9 mouse cellular contexts compared by ENCODE assay signal in the genomic region with DNA sequence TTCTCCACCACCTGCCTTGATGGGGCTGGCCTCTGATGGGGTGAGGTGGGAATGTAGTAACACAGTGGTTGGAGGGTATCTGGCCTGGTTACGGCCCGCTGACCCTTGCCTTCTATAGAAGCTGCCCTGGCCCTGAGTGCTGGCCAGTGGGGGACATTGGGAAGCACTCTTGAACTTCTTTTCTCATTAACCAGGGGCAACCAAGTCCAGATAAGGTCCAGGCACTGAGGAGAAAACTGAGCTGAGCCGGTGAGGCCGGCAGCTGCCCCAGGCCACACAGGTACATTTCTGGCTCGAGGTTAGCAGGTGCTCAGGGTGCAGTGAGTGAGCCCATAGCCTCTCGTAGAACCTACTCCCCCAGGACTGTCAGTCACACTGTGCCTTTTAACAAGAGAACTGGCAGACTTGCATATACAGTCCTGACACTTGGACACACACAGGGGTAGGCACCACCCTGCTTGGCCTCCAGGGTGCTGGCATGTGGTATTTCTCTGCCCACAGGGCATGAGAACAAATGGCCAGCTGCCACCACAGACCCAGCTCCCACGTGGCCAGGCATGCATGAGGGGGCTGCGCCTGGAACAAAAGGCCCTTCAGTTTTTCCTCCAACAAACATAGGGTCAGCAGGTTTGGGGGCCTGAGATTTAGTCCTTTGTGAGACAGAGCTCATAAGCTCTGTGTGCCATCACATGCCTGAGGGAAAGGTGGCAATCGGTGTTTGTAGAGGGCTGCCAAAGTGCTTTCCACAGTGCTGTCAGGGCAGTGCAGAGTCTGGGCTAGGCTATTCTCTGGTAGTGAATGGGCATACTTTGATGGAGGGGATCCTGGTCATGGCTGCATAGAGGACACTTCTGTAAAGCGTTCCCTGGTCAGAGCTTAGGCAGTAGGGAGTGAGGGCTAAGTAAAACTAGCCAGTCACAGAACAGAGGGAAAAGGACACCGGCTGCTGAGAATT. TPM values are rescaled to one million over a fixed set of nuclear protein-coding genes. Genes with fewer than 3 reads are reported as not detected.
A peak's percentile ranks its signal among the peaks of the same experiment; 100 is the strongest.
DNase-seq lines count a peak whose midpoint lies in the region; ATAC-seq lines count a peak whose summit lies in the region.
"Had no signal": no experiment of that assay in that cellular context is flagged by ENCODE, and none has a peak within 500 bp of the region (broad histone marks: within the 10 kb centered on the region; RNA-seq: fewer than 3 reads in every experiment).

No protein-coding gene starts in this region.

- WGBS in midbrain, embryonic 11.5 days: 81% methylated on average over 11 of the region's 11 CpGs
- WGBS in midbrain, embryonic 10.5 days: 83% methylated on average over 11 of the region's 11 CpGs
- WGBS in hindbrain, embryonic 12.5 days: 65% methylated on average over 11 of the region's 11 CpGs
- WGBS in limb, embryonic 10.5 days: 84% methylated on average over 11 of the region's 11 CpGs

- no peaks in the 10 kb centered on the region for H3K36me3 ChIP-seq in midbrain, embryonic 11.5 days (ENCODE audit: control insufficient read depth, insufficient read depth, low read length)
- peaks cover 8% of the 10 kb centered on the region; the same call in 1 of the 2 replicates for H3K36me3 ChIP-seq in midbrain, embryonic 10.5 days
- 0 out of 2 replicates have a peak, but pooled peaks cover 1% of the 10 kb centered on the region for H3K36me3 ChIP-seq in hindbrain, embryonic 12.5 days
- peaks cover 11% of the 10 kb centered on the region; the same call in 1 of the 2 replicates for H3K36me3 ChIP-seq in limb, embryonic 10.5 days
- H3K36me3 ChIP-seq: heart, embryonic 15.5 days had no signal

- no peaks in the 10 kb centered on the region for H3K9me3 ChIP-seq in midbrain, embryonic 11.5 days (ENCODE audit: control insufficient read depth, low read length)
- H3K9me3 ChIP-seq in midbrain, embryonic 10.5 days (replicated peaks): no peaks in the 10 kb centered on the region
- no peaks in the 10 kb centered on the region for H3K9me3 ChIP-seq in hindbrain, embryonic 12.5 days (replicated peaks)
- no peaks in the 10 kb centered on the region for H3K9me3 ChIP-seq in limb, embryonic 10.5 days (replicated peaks)
- H3K9me3 ChIP-seq: heart, embryonic 15.5 days had no signal

- no peak overlapping the region for H3K4me2 ChIP-seq in midbrain, embryonic 11.5 days
- no peak overlapping the region; the same call in 1 of the 2 replicates for H3K4me2 ChIP-seq in hindbrain, embryonic 12.5 days (replicated peaks)
- H3K4me2 ChIP-seq: heart, embryonic 15.5 days had no signal

- H3K4me3 ChIP-seq in midbrain, embryonic 11.5 days (ENCODE audit: low read depth, low read length): no peak overlapping the region
- H3K4me3 ChIP-seq in midbrain, embryonic 10.5 days: no peak overlapping the region
- no peak overlapping the region for H3K4me3 ChIP-seq in hindbrain, embryonic 12.5 days
- H3K4me3 ChIP-seq in limb, embryonic 10.5 days: no peak overlapping the region
- H3K4me3 ChIP-seq: heart, embryonic 15.5 days had no signal

- no peak overlapping the region; the same call in 1 of the 2 replicates for H3K27ac ChIP-seq in midbrain, embryonic 11.5 days (ENCODE audit: low read depth, low read length)
- H3K27ac ChIP-seq in midbrain, embryonic 10.5 days (replicated peaks): no peak overlapping the region; the same call in 1 of the 2 replicates
- H3K27ac ChIP-seq in hindbrain, embryonic 12.5 days: peak overlapping the region; percentile 55
- no peak overlapping the region for H3K27ac ChIP-seq in limb, embryonic 10.5 days
- H3K27ac ChIP-seq: heart, embryonic 15.5 days had no signal

- peak; percentile 23 for DNase-seq in adrenal gland, adult 2 months
- DNase-seq in adrenal gland, postnatal 14 days: no peak
- no peak for DNase-seq in midbrain, embryonic 11.5 days (ENCODE audit: low spot score, missing footprints)
- DNase-seq in midbrain, embryonic 10.5 days (ENCODE audit: low spot score): no peak
- DNase-seq in layer of hippocampus, postnatal 10 days (ENCODE audit: low spot score in 2 of 2): peak; percentile 45 to 57
- no peak for DNase-seq in limb, embryonic 10.5 days (ENCODE audit: low spot score)
- DNase-seq in frontal cortex, postnatal 25 days (ENCODE audit: low spot score in 2 of 2): no peak

- 0 out of 2 replicates have a peak overlapping the region, but pooled peaks have one; percentile 5 for H3K9ac ChIP-seq in midbrain, embryonic 11.5 days (ENCODE audit: low read length)
- 0 out of 2 replicates have a peak overlapping the region, but pooled peaks have one; percentile 4 for H3K9ac ChIP-seq in hindbrain, embryonic 12.5 days
- H3K9ac ChIP-seq: heart, embryonic 15.5 days had no signal

- no peaks in the 10 kb centered on the region for H3K27me3 ChIP-seq in midbrain, embryonic 11.5 days (ENCODE audit: control insufficient read depth, insufficient read depth, low read length)
- H3K27me3 ChIP-seq in midbrain, embryonic 10.5 days (ENCODE audit: low read depth, poor library complexity, severe bottlenecking): no peaks in the 10 kb centered on the region
- no peaks in the 10 kb centered on the region for H3K27me3 ChIP-seq in hindbrain, embryonic 12.5 days
- no peaks in the 10 kb centered on the region for H3K27me3 ChIP-seq in limb, embryonic 10.5 days (ENCODE audit: low read depth, poor library complexity, severe bottlenecking)
- H3K27me3 ChIP-seq: heart, embryonic 15.5 days had no signal

- peaks cover 17% of the 10 kb centered on the region for H3K4me1 ChIP-seq in midbrain, embryonic 11.5 days (ENCODE audit: control insufficient read depth, insufficient read depth, low read length)
- peaks cover 41% of the 10 kb centered on the region for H3K4me1 ChIP-seq in midbrain, embryonic 10.5 days
- H3K4me1 ChIP-seq in hindbrain, embryonic 12.5 days: peaks cover 35% of the 10 kb centered on the region
- H3K4me1 ChIP-seq in limb, embryonic 10.5 days: 0 out of 2 replicates have a peak, but pooled peaks cover 3% of the 10 kb centered on the region

- ATAC-seq in midbrain, embryonic 11.5 days (ENCODE audit: low FRiP score): no peak; the same call in 1 of the 2 replicates
- ATAC-seq in hindbrain, embryonic 12.5 days (ENCODE audit: low FRiP score): peak; percentile 56

RNA-seq across cellular contexts. Expression of gene Pacs2, which starts 18.3 kb away (rescaled TPM):
- total RNA-seq in adrenal gland, adult 2 months (2021): 10 to 100 TPM; 38.7 to 42.1 TPM
- polyA plus RNA-seq in adrenal gland, adult 2 months (2012; rRNA removed): 51.9 and 66.9 TPM in 2 replicates
- total RNA-seq in adrenal gland, postnatal 14 days (2021): 30.0 and 31.1 TPM in 2 replicates
- polyA plus RNA-seq in midbrain, embryonic 11.5 days (2014; fragmentation: Nextera tagmentation; extraction: Ambion mirVana): 17.3 and 17.5 TPM in 2 replicates
- polyA plus RNA-seq in midbrain, embryonic 10.5 days (2016; fragmentation: Nextera tagmentation; extraction: Ambion mirVana): 17.7 and 22.0 TPM in 2 replicates
- polyA plus RNA-seq in hindbrain, embryonic 12.5 days (2016; fragmentation: Nextera tagmentation; extraction: Ambion mirVana): 29.2 and 29.4 TPM in 2 replicates
- 100 to 1,000 TPM; 129 to 132 TPM for total RNA-seq in layer of hippocampus, postnatal 10 days (2021)
- 11.7 and 11.8 TPM in 2 replicates for polyA plus RNA-seq in limb, embryonic 10.5 days (2016; fragmentation: Nextera tagmentation; extraction: Ambion mirVana)

RNA-seq across cellular contexts. Expression of gene Brf1, which starts 32.1 kb away (rescaled TPM):
- 10 to 100 TPM; 41.9 to 46.8 TPM for total RNA-seq in adrenal gland, adult 2 months (2021)
- 70.6 and 71.2 TPM in 2 replicates for polyA plus RNA-seq in adrenal gland, adult 2 months (2012; rRNA removed)
- 46.3 and 57.7 TPM in 2 replicates for total RNA-seq in adrenal gland, postnatal 14 days (2021)
- polyA plus RNA-seq in midbrain, embryonic 11.5 days (2014; fragmentation: Nextera tagmentation; extraction: Ambion mirVana): 51.9 and 53.0 TPM in 2 replicates
- polyA plus RNA-seq in midbrain, embryonic 10.5 days (2016; fragmentation: Nextera tagmentation; extraction: Ambion mirVana): 51.6 and 58.2 TPM in 2 replicates
- polyA plus RNA-seq in hindbrain, embryonic 12.5 days (2016; fragmentation: Nextera tagmentation; extraction: Ambion mirVana): 72.4 and 75.5 TPM in 2 replicates
- 10 to 100 TPM; 55.7 to 66.6 TPM for total RNA-seq in layer of hippocampus, postnatal 10 days (2021)
- 53.5 and 65.9 TPM in 2 replicates for polyA plus RNA-seq in limb, embryonic 10.5 days (2016; fragmentation: Nextera tagmentation; extraction: Ambion mirVana)

RNA-seq across cellular contexts. Expression of gene Tex22, which starts 41.7 kb away (rescaled TPM):
- total RNA-seq in adrenal gland, adult 2 months (2021): under 1 TPM; 0.28 to 0.43 TPM
- 0.35 and 0.90 TPM in 2 replicates for polyA plus RNA-seq in adrenal gland, adult 2 months (2012; rRNA removed)
- total RNA-seq in adrenal gland, postnatal 14 days (2021): 0.37 and 0.49 TPM in 2 replicates
- polyA plus RNA-seq in midbrain, embryonic 11.5 days (2014; fragmentation: Nextera tagmentation; extraction: Ambion mirVana): not detected in 2 replicates
- not detected in 2 replicates for polyA plus RNA-seq in midbrain, embryonic 10.5 days (2016; fragmentation: Nextera tagmentation; extraction: Ambion mirVana)
- polyA plus RNA-seq in hindbrain, embryonic 12.5 days (2016; fragmentation: Nextera tagmentation; extraction: Ambion mirVana): not detected in 2 replicates
- under 1 TPM; 0.45 to 0.64 TPM for total RNA-seq in layer of hippocampus, postnatal 10 days (2021)
- polyA plus RNA-seq in limb, embryonic 10.5 days (2016; fragmentation: Nextera tagmentation; extraction: Ambion mirVana): 0.18 and 0.21 TPM in 2 replicates
- polyA plus RNA-seq: heart, embryonic 15.5 days had no signal

RNA-seq across cellular contexts. Expression of gene Btbd6, which starts 56.3 kb away (rescaled TPM):
- total RNA-seq in adrenal gland, adult 2 months (2021): 10 to 100 TPM; 14.6 to 24.7 TPM
- polyA plus RNA-seq in adrenal gland, adult 2 months (2012; rRNA removed): 165 and 232 TPM in 2 replicates
- total RNA-seq in adrenal gland, postnatal 14 days (2021): 18.3 and 21.1 TPM in 2 replicates
- 17.5 and 19.2 TPM in 2 replicates for polyA plus RNA-seq in midbrain, embryonic 11.5 days (2014; fragmentation: Nextera tagmentation; extraction: Ambion mirVana)
- 20.5 and 22.7 TPM in 2 replicates for polyA plus RNA-seq in midbrain, embryonic 10.5 days (2016; fragmentation: Nextera tagmentation; extraction: Ambion mirVana)
- polyA plus RNA-seq in hindbrain, embryonic 12.5 days (2016; fragmentation: Nextera tagmentation; extraction: Ambion mirVana): 34.5 and 34.8 TPM in 2 replicates
- 10 to 100 TPM; 52.1 to 57.5 TPM for total RNA-seq in layer of hippocampus, postnatal 10 days (2021)
- 25.6 and 27.9 TPM in 2 replicates for polyA plus RNA-seq in limb, embryonic 10.5 days (2016; fragmentation: Nextera tagmentation; extraction: Ambion mirVana)

Comparison
In these comparisons a context has a peak if more than half of its experiments do, and no peak if none do; other contexts are left out.
1. DNase-seq: peak in adrenal gland, adult 2 months (single experiment) and layer of hippocampus, postnatal 10 days (2 of 2); none in adrenal gland, postnatal 14 days (single experiment), midbrain, embryonic 11.5 days (single experiment), midbrain, embryonic 10.5 days (single experiment), limb, embryonic 10.5 days (single experiment) and frontal cortex, postnatal 25 days (0 of 2).